Mouse (Mus musculus) lung, embryonic 14.5 days (tissue): ENCODE measurements around the gene Col8a2. TPM values are rescaled to one million over a fixed set of nuclear protein-coding genes. Genes with fewer than 3 reads are reported as not detected.

Experiments
- ATAC-seq: fragments of 200-750 bp; cut with Nextera tagmentation; 2 replicates; pipeline ENCODE4 v1.8.0; 2017; ENCODE audit warnings: mild to moderate bottlenecking, moderate TSS enrichment, moderate library complexity; ENCODE audit not compliant: insufficient read depth
- DNase-seq: peaks from one replicate; pipeline ENCODE4 v3.0.0-alpha.2; 2015
- H3K27ac ChIP-seq: fragments of 300-500 bp; sonication (generic); 2 replicates; pipeline ENCODE4 v1.5.1; 2014; ENCODE audit warnings: low read depth, mild to moderate bottlenecking, moderate library complexity
- H3K27me3 ChIP-seq: fragments of 300-500 bp; sonication (generic); 2 replicates; pipeline ENCODE4 v1.6.1; 2014; ENCODE audit warnings: low read length, control low read depth; ENCODE audit not compliant: insufficient read depth
- H3K36me3 ChIP-seq: fragments of 300-500 bp; sonication (generic); 2 replicates; pipeline ENCODE4 v1.6.1; 2014; ENCODE audit warnings: control low read depth; ENCODE audit not compliant: insufficient read depth
- H3K4me1 ChIP-seq: fragments of 300-500 bp; sonication (generic); 2 replicates; pipeline ENCODE4 v1.6.1; 2014; ENCODE audit warnings: antibody characterized with exemption, control low read depth; ENCODE audit not compliant: insufficient read depth
- H3K4me2 ChIP-seq: fragments of 300-500 bp; sonication (generic); 2 replicates; pipeline ENCODE4 v1.6.1; 2014; ENCODE audit warnings: mild to moderate bottlenecking
- H3K4me3 ChIP-seq: fragments of 300-500 bp; sonication (generic); 2 replicates; pipeline ENCODE4 v1.5.1; 2014; ENCODE audit warnings: low read depth, low read length
- H3K9ac ChIP-seq: fragments of 300-500 bp; sonication (generic); 2 replicates; pipeline ENCODE4 v1.6.1; 2014
- H3K9me3 ChIP-seq: fragments of 300-500 bp; sonication (generic); 2 replicates; pipeline ENCODE4 v1.6.1; 2016; ENCODE audit warnings: low read depth, low read length, control low read depth
- CTCF ChIP-seq: IDR thresholded peaks from 2 replicates; pipeline ENCODE4 v1.5.1; 2016; ENCODE audit warnings: antibody characterized with exemption, low read depth
- WGBS: fragments of 180-500 bp; shearing (Covaris S2); extraction: QIAGEN DNeasy Blood & Tissue Kit; methylation state at CpG from one replicate; pipeline ENCODE4 v1.1.7; 2014; 5-methylcytosine and 5-hydroxymethylcytosine counted together
- polyA plus RNA-seq: library from polyadenylated mRNA; unstranded; fragments of >200 nt; fragmentation: Nextera tagmentation; extraction: Ambion mirVana; gene quantifications from 2 replicates; pipeline ENCODE4 v1.2.1, GENCODE M21; 2014

Col8a2 gene
- polyA plus RNA-seq, 1 experiment from 2014 or later = 4.0 TPM

DNA sequence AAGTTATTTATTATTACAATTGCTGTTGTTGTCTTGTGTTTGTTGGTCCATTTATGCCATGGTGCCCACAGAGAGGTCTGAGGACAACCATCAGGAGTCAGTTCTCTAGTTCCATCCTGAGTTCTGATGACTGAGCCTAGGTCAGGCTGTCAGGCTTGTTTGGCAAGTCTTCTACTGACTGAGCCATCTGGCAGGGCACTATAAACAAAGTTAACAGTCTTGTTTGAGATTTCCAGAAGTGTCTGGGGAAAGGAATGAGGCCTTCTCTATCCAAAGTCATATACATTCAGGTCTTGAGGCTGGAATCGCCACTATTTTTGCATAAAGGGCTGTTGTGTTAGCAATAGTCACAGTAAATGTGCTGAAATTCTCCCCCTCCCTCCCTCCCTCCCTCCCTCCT, 45.2 kb downstream of the Col8a2 start:
- ATAC-seq (no peak), DNase-seq (peak; percentile 57)
- no peak overlapping the region for H3K4me2 ChIP-seq
- no peaks in the 10 kb centered on the region for H3K4me1 ChIP-seq
- H3K9me3 ChIP-seq = no peaks in the 10 kb centered on the region
- no peak for TF ChIP-seq CTCF
- no peak overlapping the region for H3K4me3 ChIP-seq
- WGBS = 64% methylated on average over 1 of the region's 1 CpGs
- no peak overlapping the region for H3K9ac ChIP-seq
- no peaks in the 10 kb centered on the region for H3K27me3 ChIP-seq
- H3K36me3 ChIP-seq = no peaks in the 10 kb centered on the region
- H3K27ac ChIP-seq = no peak overlapping the region; the same call in 1 of the 2 replicates

DNA sequence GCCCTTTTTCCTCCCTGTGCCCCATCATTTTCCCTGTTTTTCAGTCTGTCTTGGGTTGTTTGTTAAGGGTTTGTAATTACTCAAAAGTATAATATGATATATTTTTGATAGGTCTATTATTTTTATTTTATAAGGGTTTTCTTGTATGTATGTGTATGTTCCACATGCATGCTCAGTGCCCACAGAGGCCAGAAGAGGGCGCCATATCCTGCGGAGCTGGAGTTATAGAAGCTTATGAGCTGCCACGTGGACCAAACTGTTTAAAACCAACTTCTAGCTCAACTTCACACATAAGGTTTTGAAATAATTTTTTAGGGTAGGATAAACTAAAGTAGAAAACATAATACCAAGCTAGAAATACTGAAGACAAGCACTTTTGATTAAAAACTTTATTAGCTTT, 45.8 kb downstream of the Col8a2 start:
- Histone ChIP-seq H3K9me3 (no peaks in the 10 kb centered on the region), H3K36me3 (no peaks in the 10 kb centered on the region), H3K4me2 (no peak overlapping the region), H3K4me1 (no peaks in the 10 kb centered on the region), H3K4me3 (no peak overlapping the region), H3K27me3 (no peaks in the 10 kb centered on the region), H3K27ac (no peak overlapping the region), H3K9ac (no peak overlapping the region)
- DNase-seq (peak; percentile 54), ATAC-seq (no peak)
- peak; percentile 47 for TF ChIP-seq CTCF
- WGBS = 40% methylated on average over 3 of the region's 3 CpGs

DNA sequence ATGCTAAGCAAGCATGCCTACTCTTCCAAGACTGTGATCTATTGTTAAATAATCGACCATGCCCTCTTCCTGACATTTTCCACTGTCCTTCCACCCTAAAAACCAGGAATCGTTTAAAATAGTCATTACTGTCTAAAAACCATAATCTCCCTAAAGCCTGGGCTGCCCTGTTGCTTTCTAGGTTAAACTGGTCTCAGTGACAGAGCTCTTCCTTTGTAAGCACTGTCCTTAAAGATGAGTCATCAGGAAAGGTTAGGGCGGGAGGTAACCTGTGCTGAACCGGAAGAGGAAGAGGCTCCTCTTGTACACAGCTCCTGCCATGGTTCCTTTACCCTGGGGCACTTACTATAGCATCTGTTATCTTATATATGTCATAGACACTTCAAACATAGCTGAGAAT, 52.9 kb downstream of the Col8a2 start:
- no peak overlapping the region for H3K9ac ChIP-seq
- no peak for TF ChIP-seq CTCF
- WGBS = 54% methylated on average over 4 of the region's 4 CpGs
- DNase-seq (no peak), ATAC-seq (no peak)
- no peaks in the 10 kb centered on the region for H3K27me3 ChIP-seq
- H3K4me1 ChIP-seq = no peaks in the 10 kb centered on the region
- H3K36me3 ChIP-seq = 0 out of 2 replicates have a peak, but pooled peaks cover 13% of the 10 kb centered on the region
- H3K9me3 ChIP-seq = no peaks in the 10 kb centered on the region
- H3K4me3 ChIP-seq = no peak overlapping the region
- no peak overlapping the region for H3K4me2 ChIP-seq
- H3K27ac ChIP-seq = no peak overlapping the region

- Histone ChIP-seq H3K4me2 (no peak overlapping the region), H3K27me3 (no peaks in the 10 kb centered on the region), H3K9ac (no peak overlapping the region), H3K4me3 (no peak overlapping the region), H3K9me3 (no peaks in the 10 kb centered on the region), H3K36me3 (peaks cover 36% of the 10 kb centered on the region), H3K27ac (no peak overlapping the region), H3K4me1 (no peaks in the 10 kb centered on the region)
- no peak for ATAC-seq
- DNase-seq = no peak
- WGBS = 58% methylated on average over 4 of the region's 4 CpGs
- no peak for TF ChIP-seq CTCF
Observed at GRCm38 (mm10) chr4:126343451-126343850, 56.9 kb downstream of the Col8a2 start.

DNA sequence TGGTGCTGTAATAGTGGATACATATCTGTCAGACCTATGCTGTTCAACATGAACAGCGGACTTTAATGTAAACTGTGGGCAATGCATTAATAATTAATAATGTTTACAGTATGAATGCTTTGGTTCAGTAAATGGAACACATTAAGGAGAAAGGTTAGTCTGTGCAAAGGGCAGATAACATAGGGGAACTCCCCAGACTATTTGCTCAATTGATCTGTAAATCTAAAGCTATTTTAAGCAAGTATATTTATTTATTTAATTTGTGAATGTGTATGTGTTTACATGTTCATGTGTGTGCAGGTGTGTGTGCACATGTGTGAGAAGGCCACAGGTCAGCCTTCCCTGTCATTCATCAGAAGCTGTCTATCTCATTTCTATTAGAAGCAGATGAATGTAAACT, 73.5 kb downstream of the Col8a2 start:
- Histone ChIP-seq H3K9me3 (no peaks in the 10 kb centered on the region), H3K4me3 (no peak overlapping the region), H3K9ac (no peak overlapping the region), H3K36me3 (peaks cover 30% of the 10 kb centered on the region), H3K4me1 (no peaks in the 10 kb centered on the region), H3K4me2 (no peak overlapping the region), H3K27me3 (no peaks in the 10 kb centered on the region), H3K27ac (no peak overlapping the region)
- WGBS = 78% methylated on average over 1 of the region's 1 CpGs
- no peak for TF ChIP-seq CTCF
- ATAC-seq (no peak), DNase-seq (no peak)

Other genes with a start within 250 kb of the Col8a2 start
- gene Mrps15, start 239.9 kb upstream of the Col8a2 start, polyA plus RNA-seq = 134 and 138 TPM in 2 replicates
- 18.1 TPM in 2 replicates for gene Oscp1, start 228.2 kb upstream of the Col8a2 start, polyA plus RNA-seq
- gene Lsm10, start 190.2 kb upstream of the Col8a2 start, polyA plus RNA-seq = 50.2 and 50.6 TPM in 2 replicates
- gene Stk40, start 182.8 kb upstream of the Col8a2 start, polyA plus RNA-seq = 30.7 and 38.0 TPM in 2 replicates
- gene Eva1b, start 139.0 kb upstream of the Col8a2 start, polyA plus RNA-seq = 92.6 and 97.8 TPM in 2 replicates
- gene Sh3d21, start 123.3 kb upstream of the Col8a2 start, polyA plus RNA-seq = 5.7 and 7.0 TPM in 2 replicates
- gene Thrap3, start 84.0 kb upstream of the Col8a2 start, polyA plus RNA-seq = 262 and 268 TPM in 2 replicates
- gene Map7d1, start 30.4 kb upstream of the Col8a2 start, polyA plus RNA-seq = 50.7 and 61.1 TPM in 2 replicates
- 26.7 and 28.9 TPM in 2 replicates for gene Trappc3, start 24.5 kb upstream of the Col8a2 start, polyA plus RNA-seq
- gene Adprhl2, start 34.9 kb downstream of the Col8a2 start, polyA plus RNA-seq = 52.8 and 56.8 TPM in 2 replicates
- gene Tekt2, start 38.9 kb downstream of the Col8a2 start, polyA plus RNA-seq = 1.3 and 2.5 TPM in 2 replicates
- gene Ago3, start 142.8 kb downstream of the Col8a2 start, polyA plus RNA-seq = 19.1 and 19.5 TPM in 2 replicates
- 10.7 and 11.6 TPM in 2 replicates for gene Ago1, start 181.8 kb downstream of the Col8a2 start, polyA plus RNA-seq
- gene Ago4, start 246.7 kb downstream of the Col8a2 start, polyA plus RNA-seq = 2.9 and 3.5 TPM in 2 replicates